Mouse (Mus musculus) MEL (cell line): ENCODE measurements around the gene Flad1. TPM values are rescaled to one million over a fixed set of nuclear protein-coding genes. Genes with fewer than 3 reads are reported as not detected.

Experiments
- DNase-seq: peaks from one replicate; pipeline ENCODE4 v3.0.0; 2011; ENCODE audit warnings: low read depth, low spot score
- H3K27ac ChIP-seq: 2 replicates; pipeline ENCODE4 v1.5.1; 2012; ENCODE audit warnings: low read depth, mild to moderate bottlenecking, control low read depth, low read length, moderate library complexity; ENCODE audit not compliant: control insufficient read depth
- H3K27me3 ChIP-seq, 2 experiments: fragments of 150-350 bp in 1 of 2; sonication (generic) in 1 of 2; 2 replicates each; pipeline ENCODE4 v1.6.1; 2012; ENCODE audit warnings: low read length in 2 of 2, mild to moderate bottlenecking in 2 of 2, improper control_type of control experiment in 1 of 2, moderate library complexity in 1 of 2; ENCODE audit not compliant: insufficient read depth in 2 of 2, control insufficient read depth in 1 of 2
- H3K36me3 ChIP-seq, 2 experiments: 2 replicates each; pipeline ENCODE4 v1.6.1; 2012 to 2014; ENCODE audit warnings: low read length in 2 of 2, improper control_type of control experiment in 1 of 2, inconsistent platforms in 1 of 2, mild to moderate bottlenecking in 1 of 2; ENCODE audit not compliant: insufficient read depth in 2 of 2, control insufficient read depth in 1 of 2
- H3K4me1 ChIP-seq, 2 experiments: fragments of 150-350 bp in 1 of 2; sonication (generic) in 1 of 2; 2 replicates each; pipeline ENCODE4 v1.6.1; 2012; ENCODE audit warnings: low read length in 2 of 2, improper control_type of control experiment in 1 of 2, mild to moderate bottlenecking in 1 of 2; ENCODE audit not compliant: insufficient read depth in 2 of 2, control insufficient read depth in 1 of 2
- H3K4me3 ChIP-seq, 2 experiments: fragments of 150-350 bp in 1 of 2; sonication (generic) in 1 of 2; 2 replicates each; pipeline ENCODE4 v1.5.1; 2012; ENCODE audit warnings: low read depth in 2 of 2, low read length in 2 of 2, mild to moderate bottlenecking in 2 of 2, moderate library complexity in 2 of 2, control low read depth in 1 of 2, improper control_type of control experiment in 1 of 2; ENCODE audit not compliant: control insufficient read depth in 1 of 2, insufficient read depth in 1 of 2
- H3K79me2 ChIP-seq: 2 replicates; pipeline ENCODE4 v1.6.1; 2012; ENCODE audit warnings: mild to moderate bottlenecking, low read length, moderate library complexity; ENCODE audit not compliant: control insufficient read depth, poor library complexity, insufficient read depth
- H3K9ac ChIP-seq: 2 replicates; pipeline ENCODE4 v1.6.1; 2012; ENCODE audit warnings: low read depth, mild to moderate bottlenecking, control low read depth, low read length, moderate library complexity; ENCODE audit not compliant: control insufficient read depth, poor library complexity, severe bottlenecking
- H3K9me3 ChIP-seq: fragments of 150-350 bp; sonication (generic); replicated peaks from 2 replicates; pipeline ENCODE4 v1.6.1; 2012; ENCODE audit warnings: mild to moderate bottlenecking, low read length, improper control_type of control experiment, moderate library complexity; ENCODE audit not compliant: insufficient read depth
- CHD1 ChIP-seq: IDR thresholded peaks from 2 replicates; pipeline ENCODE4 v1.6.1; 2012; ENCODE audit warnings: low read depth, mild to moderate bottlenecking, inconsistent platforms, low read length, improper control_type of control experiment
- CTCF ChIP-seq, 3 experiments: IDR thresholded peaks in 2 of 3; conservative IDR thresholded peaks in 1 of 3; 2 replicates each; pipeline ENCODE4 v1.5.1; 2011 to 2012; ENCODE audit warnings: low read length in 3 of 3, low read depth in 2 of 3, mild to moderate bottlenecking in 2 of 3, improper control_type of control experiment in 1 of 3, inconsistent platforms in 1 of 3, mixed read lengths in 1 of 3, moderate library complexity in 1 of 3; ENCODE audit not compliant: control insufficient read depth in 1 of 3, insufficient read depth in 1 of 3, poor library complexity in 1 of 3, severe bottlenecking in 1 of 3
- E2F4 ChIP-seq: IDR thresholded peaks from 2 replicates; pipeline ENCODE4 v1.6.1; 2011; ENCODE audit warnings: low read depth, low read length, improper control_type of control experiment, borderline replicate concordance
- EP300 ChIP-seq, 2 experiments: IDR thresholded peaks; 2 replicates each; pipeline ENCODE4 v1.6.1; 2011; ENCODE audit warnings: improper control_type of control experiment in 2 of 2, low read length in 2 of 2, low read depth in 1 of 2, mild to moderate bottlenecking in 1 of 2
- ETS1 ChIP-seq: IDR thresholded peaks from 2 replicates; pipeline ENCODE4 v1.6.1; 2012; ENCODE audit warnings: low read depth, mild to moderate bottlenecking, inconsistent platforms, low read length, improper control_type of control experiment, moderate library complexity
- GABPA ChIP-seq: IDR thresholded peaks from 2 replicates; pipeline ENCODE4 v1.6.1; 2012; ENCODE audit warnings: low read depth, mild to moderate bottlenecking, inconsistent platforms, low read length, improper control_type of control experiment, moderate library complexity
- GATA1 ChIP-seq: IDR thresholded peaks from 2 replicates; pipeline ENCODE4 v1.6.1; 2011; ENCODE audit warnings: low read depth, low read length, improper control_type of control experiment
- KAT2A ChIP-seq: conservative IDR thresholded peaks from 2 replicates; pipeline ENCODE4 v1.6.1; 2012; ENCODE audit warnings: low read depth, low read length, improper control_type of control experiment, inconsistent platforms
- MAX ChIP-seq: IDR thresholded peaks from 2 replicates; pipeline ENCODE4 v1.6.1; 2011; ENCODE audit warnings: low read length, improper control_type of control experiment
- MAZ ChIP-seq: IDR thresholded peaks from 2 replicates; pipeline ENCODE4 v1.6.1; 2012; ENCODE audit warnings: low read depth, mild to moderate bottlenecking, inconsistent platforms, low read length, improper control_type of control experiment
- NELFE ChIP-seq: IDR thresholded peaks from 2 replicates; pipeline ENCODE4 v1.6.1; 2011; ENCODE audit warnings: low read depth, low read length, improper control_type of control experiment
- POLR2A ChIP-seq, 2 experiments: IDR thresholded peaks; 2 replicates each; pipeline ENCODE4 v1.6.1; 2011 to 2012; ENCODE audit warnings: low read length in 2 of 2, mild to moderate bottlenecking in 2 of 2, control low read depth in 1 of 2, improper control_type of control experiment in 1 of 2, low read depth in 1 of 2, moderate library complexity in 1 of 2; ENCODE audit not compliant: control insufficient read depth in 1 of 2, insufficient read depth in 1 of 2, poor library complexity in 1 of 2
- POLR2AphosphoS5 ChIP-seq: IDR thresholded peaks from 2 replicates; pipeline ENCODE4 v1.6.1; 2012; ENCODE audit warnings: low read depth, borderline replicate concordance, mild to moderate bottlenecking, inconsistent platforms, low read length, moderate library complexity, mixed read lengths
- RAD21 ChIP-seq: IDR thresholded peaks from 2 replicates; pipeline ENCODE4 v1.6.1; 2011; ENCODE audit warnings: mild to moderate bottlenecking, low read depth, low read length, improper control_type of control experiment
- RCOR1 ChIP-seq: IDR thresholded peaks from 2 replicates; pipeline ENCODE4 v1.6.1; 2012; ENCODE audit warnings: low read depth, mild to moderate bottlenecking, inconsistent platforms, low read length, improper control_type of control experiment
- SIN3A ChIP-seq: IDR thresholded peaks from 2 replicates; pipeline ENCODE4 v1.6.1; 2012; ENCODE audit warnings: low read length, improper control_type of control experiment, inconsistent platforms
- TCF12 ChIP-seq: IDR thresholded peaks from 2 replicates; pipeline ENCODE4 v1.6.1; 2014; ENCODE audit warnings: low read depth, mild to moderate bottlenecking, inconsistent platforms, low read length, improper control_type of control experiment, moderate library complexity
- UBTF ChIP-seq: IDR thresholded peaks from 2 replicates; pipeline ENCODE4 v1.6.1; 2012; ENCODE audit warnings: low read depth, mild to moderate bottlenecking, inconsistent platforms, low read length, improper control_type of control experiment, moderate library complexity, borderline replicate concordance; ENCODE audit not compliant: insufficient read depth
- USF2 ChIP-seq, 2 experiments: IDR thresholded peaks; 2 replicates each; pipeline ENCODE4 v1.6.1; 2011 to 2012; ENCODE audit warnings: improper control_type of control experiment in 2 of 2, low read length in 2 of 2, borderline replicate concordance in 1 of 2, inconsistent platforms in 1 of 2, low read depth in 1 of 2, mild to moderate bottlenecking in 1 of 2; ENCODE audit not compliant: insufficient read depth in 1 of 2
- ZMIZ1 ChIP-seq: IDR thresholded peaks from 2 replicates; pipeline ENCODE4 v1.6.1; 2012; ENCODE audit warnings: low read depth, mild to moderate bottlenecking, inconsistent platforms, low read length, improper control_type of control experiment, moderate library complexity
- polyA plus RNA-seq, 2 experiments: library from polyadenylated mRNA; stranded (reverse) in 1 of 2; unstranded in 1 of 2; fragments of >175 nt in 1 of 2; fragments of >200 nt in 1 of 2; gene quantifications; 2 replicates each; pipeline versions ENCODE4 v1.2.1 to v1.2.4; 2012; ENCODE audit warnings: low replicate concordance in 2 of 2, low read depth in 1 of 2; ENCODE audit not compliant: insufficient read length in 2 of 2, insufficient read depth in 1 of 2, missing spikeins in 1 of 2
- total RNA-seq: library from RNA; depleted of rRNA; stranded (reverse); fragments of 300-350 nt; gene quantifications from 2 replicates; pipeline ENCODE4 v1.2.3, GENCODE M21; 2012

Gene Flad1
- total and polyA plus RNA-seq, 3 experiments = 42.9 to 54.2 TPM; not detected in 1

DNA sequence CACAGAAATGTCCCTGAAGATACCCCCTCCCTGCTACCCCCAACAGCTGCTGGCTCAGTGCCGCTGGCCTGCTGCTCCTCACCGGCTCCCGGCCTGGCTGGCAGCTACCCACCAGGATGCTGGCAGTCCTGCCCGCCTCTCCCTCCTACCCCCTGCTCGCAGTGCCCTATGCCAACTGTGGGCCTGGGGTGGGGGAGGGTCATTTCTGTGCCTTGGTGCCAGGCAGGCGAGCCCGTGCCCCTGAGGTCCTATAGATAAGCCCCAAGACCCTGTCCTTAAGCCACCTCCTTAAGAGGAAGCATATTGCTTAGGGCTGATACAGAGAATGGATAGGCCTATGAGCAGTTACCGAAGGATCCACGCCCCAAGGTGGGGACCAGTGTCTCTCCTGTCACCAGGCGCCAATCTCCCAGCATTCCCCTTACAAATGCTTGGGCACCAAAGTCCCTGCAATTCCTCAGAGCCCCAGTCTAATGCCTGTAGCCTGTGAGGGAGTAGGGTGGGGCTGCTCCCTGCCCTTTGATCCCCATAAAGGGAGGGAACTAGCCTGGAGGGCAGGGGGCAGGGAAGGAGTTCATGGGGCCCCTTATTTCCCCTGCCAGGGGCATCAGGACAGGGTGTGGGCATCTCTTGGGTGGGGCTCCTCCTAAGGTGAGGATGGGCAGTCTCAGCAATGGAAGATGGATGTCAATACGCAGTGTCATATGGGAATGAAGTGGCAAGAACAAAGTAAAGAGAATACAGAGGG lies 23.4 kb downstream of the Flad1 start (continued):
- TF ChIP-seq MAZ (0 out of 2 replicates have a peak, but pooled peaks have one; percentile 25), POLR2A (IDR thresholded peaks at IDR 0.05; ENCODE audit: control insufficient read depth in 1 of 2, insufficient read depth in 1 of 2, low read depth in 1 of 2, low read length in 2 of 2, poor library complexity in 1 of 2) (no peak), GABPA (no peak), POLR2AphosphoS5 (no peak), E2F4 (no peak), ZMIZ1 (no peak), RAD21 (no peak), UBTF (no peak), KAT2A (no peak), RCOR1 (no peak), ETS1 (no peak), CHD1 (no peak), GATA1 (no peak), SIN3A (peak; percentile 44)

DNA sequence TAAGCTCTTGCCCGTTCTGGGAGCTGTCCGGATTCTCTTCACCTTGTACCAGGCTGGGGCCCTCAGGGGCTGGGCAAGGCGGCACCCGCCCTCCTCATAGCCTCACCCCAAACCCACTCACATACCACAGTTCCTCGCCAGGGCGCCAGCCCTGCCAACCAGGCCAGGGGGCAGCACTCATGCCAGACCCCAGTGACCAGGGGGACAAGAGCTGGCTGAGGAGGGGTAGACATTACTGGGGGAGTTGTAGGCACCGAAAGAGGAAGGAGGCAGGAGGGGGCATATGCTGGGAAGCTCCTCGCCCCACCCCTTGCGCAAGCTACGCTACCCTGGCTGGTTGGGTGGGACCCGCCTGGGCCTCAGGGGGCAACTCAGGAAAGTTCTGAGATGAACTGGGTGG lies 24.0 kb downstream of the Flad1 start:
- no peak for TF ChIP-seq USF2 (IDR thresholded peaks at IDR 0.05; ENCODE audit: borderline replicate concordance in 1 of 2, insufficient read depth in 1 of 2, low read depth in 1 of 2, low read length in 2 of 2)
- no peak for TF ChIP-seq MAX
- TF ChIP-seq RCOR1 = no peak
- TF ChIP-seq NELFE = no peak
- no peak for TF ChIP-seq CTCF (IDR thresholded peaks at IDR 0.05 in 2 of 3, conservative IDR thresholded peaks at IDR 0.05 in 1 of 3; ENCODE audit: control insufficient read depth in 1 of 3, insufficient read depth in 1 of 3, low read depth in 2 of 3, low read length in 3 of 3, poor library complexity in 1 of 3, severe bottlenecking in 1 of 3)
- no peak for TF ChIP-seq EP300 (IDR thresholded peaks at IDR 0.05; ENCODE audit: low read depth in 1 of 2, low read length in 2 of 2)
- TF ChIP-seq TCF12 = no peak
- TF ChIP-seq, all 39 proteins: peak for 0
- Histone ChIP-seq H3K9ac (no peak overlapping the region), H3K79me2 (peaks cover 12% of the 10 kb centered on the region), H3K27me3 (no peaks in the 10 kb centered on the region), H3K9me3 (no peaks in the 10 kb centered on the region), H3K4me1 (peaks cover 11 to 36% of the 10 kb centered on the region in 2 experiments), H3K36me3 (peaks cover 0 to 30% of the 10 kb centered on the region in 2 experiments; a peak in 2 of 4 replicates), H3K4me3 (no peak overlapping the region), H3K27ac (no peak overlapping the region)
- no peak for DNase-seq
